Mouse (Mus musculus) hindbrain, embryonic 13.5 days (tissue): ENCODE data around the gene Ap4s1. TPM values are rescaled to one million over a fixed set of nuclear protein-coding genes. Genes with fewer than 3 reads are reported as not detected.

Experiments used
- ATAC-seq: fragments of 200-750 bp; cut with Nextera tagmentation; 2 replicates; pipeline ENCODE4 v1.8.0; 2017; ENCODE audit warnings: moderate TSS enrichment; ENCODE audit not compliant: low FRiP score
- H3K27ac ChIP-seq: fragments of 300-500 bp; sonication (generic); 2 replicates; pipeline ENCODE4 v1.5.1; 2015; ENCODE audit warnings: inconsistent platforms, mild to moderate bottlenecking, moderate library complexity
- H3K27me3 ChIP-seq: fragments of 300-500 bp; sonication (generic); 2 replicates; pipeline ENCODE4 v1.6.1; 2015; ENCODE audit warnings: mild to moderate bottlenecking, inconsistent platforms
- H3K36me3 ChIP-seq: fragments of 300-500 bp; sonication (generic); 2 replicates; pipeline ENCODE4 v1.6.1; 2015; ENCODE audit warnings: mild to moderate bottlenecking, inconsistent platforms
- H3K4me1 ChIP-seq: fragments of 300-500 bp; sonication (generic); replicated peaks from 2 replicates; pipeline ENCODE4 v1.6.1; 2015; ENCODE audit warnings: inconsistent platforms
- H3K4me2 ChIP-seq: fragments of 300-500 bp; sonication (generic); 2 replicates; pipeline ENCODE4 v1.6.1; 2015; ENCODE audit warnings: inconsistent platforms, mild to moderate bottlenecking, moderate library complexity
- H3K4me3 ChIP-seq: fragments of 300-500 bp; sonication (generic); 2 replicates; pipeline ENCODE4 v1.5.1; 2015; ENCODE audit warnings: mild to moderate bottlenecking, inconsistent platforms
- H3K9ac ChIP-seq: fragments of 300-500 bp; sonication (generic); 2 replicates; pipeline ENCODE4 v1.6.1; 2015; ENCODE audit warnings: mild to moderate bottlenecking, inconsistent platforms
- H3K9me3 ChIP-seq: fragments of 300-500 bp; sonication (generic); 2 replicates; pipeline ENCODE4 v1.6.1; 2016; ENCODE audit warnings: inconsistent platforms
- WGBS: fragments of 180-500 bp; shearing (Covaris S2); methylation state at CpG from one replicate; pipeline ENCODE4 v1.1.7; 2015; 5-methylcytosine and 5-hydroxymethylcytosine counted together
- polyA plus RNA-seq: library from polyadenylated mRNA; unstranded; fragments of >200 nt; fragmentation: Nextera tagmentation; extraction: Ambion mirVana; gene quantifications from 2 replicates; pipeline ENCODE4 v1.2.1, GENCODE M21; 2015

Ap4s1 gene
- polyA plus RNA-seq, 1 experiment from 2014 or later, result 56.2 TPM

DNA sequence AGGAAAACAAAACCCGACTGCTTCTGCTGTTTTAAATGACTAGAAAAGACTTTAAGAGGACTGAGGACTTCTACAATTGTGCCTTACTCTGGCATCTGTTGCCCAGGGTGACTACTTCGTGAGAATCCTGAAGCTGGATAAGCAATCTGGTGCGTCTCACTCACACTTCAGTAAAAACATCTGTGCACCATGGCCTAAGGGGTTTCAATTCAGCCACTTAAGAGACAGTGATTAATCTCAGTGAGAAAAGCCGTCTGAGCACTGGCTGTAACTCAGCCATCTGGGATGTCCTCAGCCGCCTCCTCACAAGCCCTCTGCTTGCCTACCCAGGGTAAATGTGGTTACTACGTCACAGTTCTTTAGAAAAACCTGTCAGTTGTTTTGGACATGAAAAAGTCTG, 54.1 kb downstream of the Ap4s1 start:
- peak; percentile 33; the same call in 1 of the 2 replicates for ATAC-seq
- Histone ChIP-seq H3K27me3 (no peaks in the 10 kb centered on the region), H3K4me2 (no peak overlapping the region), H3K36me3 (peaks cover 66% of the 10 kb centered on the region), H3K4me3 (no peak overlapping the region), H3K4me1 (no peaks in the 10 kb centered on the region), H3K9ac (no peak overlapping the region), H3K27ac (no peak overlapping the region), H3K9me3 (no peaks in the 10 kb centered on the region)
- 43% methylated on average over 6 of the region's 6 CpGs for WGBS

DNA sequence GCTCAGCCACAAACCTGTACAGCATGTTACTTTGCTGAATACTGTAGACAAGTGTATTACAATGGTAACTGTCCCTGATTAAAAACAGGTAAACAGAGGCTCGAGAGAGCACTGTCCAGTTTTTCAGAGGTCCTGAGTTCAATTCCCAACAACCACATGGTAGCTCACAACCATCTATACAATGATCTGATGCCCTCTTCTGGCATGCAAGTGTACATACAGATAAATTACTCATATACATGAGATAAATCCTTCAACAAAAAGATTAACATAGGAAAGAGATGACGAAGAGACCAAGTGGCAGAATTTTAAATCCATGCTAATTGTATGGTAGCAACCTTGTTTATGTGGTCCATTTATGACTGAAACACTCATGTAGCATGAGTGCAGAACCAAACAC, 56.5 kb downstream of the Ap4s1 start:
- no peak for ATAC-seq
- no peak overlapping the region for H3K9ac ChIP-seq
- no peak overlapping the region for H3K4me2 ChIP-seq
- H3K27me3 ChIP-seq, result no peaks in the 10 kb centered on the region
- 92% methylated on average over 2 of the region's 2 CpGs for WGBS
- no peaks in the 10 kb centered on the region for H3K9me3 ChIP-seq
- no peak overlapping the region for H3K4me3 ChIP-seq
- peaks cover 84% of the 10 kb centered on the region for H3K36me3 ChIP-seq
- no peaks in the 10 kb centered on the region for H3K4me1 ChIP-seq
- no peak overlapping the region for H3K27ac ChIP-seq

DNA sequence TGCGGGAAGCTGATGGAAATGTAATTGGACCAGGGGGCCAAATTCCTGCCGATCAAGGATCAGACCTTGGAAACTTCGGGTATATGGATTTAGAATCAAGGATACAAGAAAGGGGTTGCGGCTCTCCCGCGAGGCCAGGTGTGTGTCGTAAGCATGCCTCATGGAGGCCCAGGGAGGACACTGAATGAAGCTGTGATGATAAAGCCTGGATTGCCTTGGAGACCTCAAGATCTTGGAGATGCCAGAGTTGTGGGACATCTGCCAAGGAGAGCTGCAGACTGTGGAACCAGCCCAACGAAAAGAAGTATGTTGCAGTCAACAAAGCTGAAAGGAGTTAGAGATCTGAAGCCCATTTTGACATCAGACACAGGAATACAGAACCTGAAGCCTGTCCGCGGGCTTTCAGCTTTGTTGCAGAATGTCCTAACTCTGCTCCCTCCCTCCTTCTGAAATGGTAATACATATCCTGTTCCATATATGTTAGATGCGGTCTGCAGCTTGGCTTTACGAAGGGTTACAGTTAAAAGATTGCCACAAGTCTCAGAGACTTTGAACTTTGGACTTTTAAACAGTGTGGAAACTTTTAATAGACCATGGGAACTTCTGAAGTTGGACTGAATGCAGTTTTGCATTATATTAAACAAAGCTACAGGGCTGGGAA, 65.2 kb downstream of the Ap4s1 start:
- Histone ChIP-seq H3K27ac (no peak overlapping the region), H3K4me2 (no peak overlapping the region), H3K27me3 (no peaks in the 10 kb centered on the region), H3K4me3 (no peak overlapping the region), H3K9me3 (no peaks in the 10 kb centered on the region), H3K9ac (no peak overlapping the region), H3K4me1 (no peaks in the 10 kb centered on the region), H3K36me3 (peaks cover 78% of the 10 kb centered on the region)
- 97% methylated on average over 12 of the region's 12 CpGs for WGBS
- ATAC-seq, result no peak

DNA sequence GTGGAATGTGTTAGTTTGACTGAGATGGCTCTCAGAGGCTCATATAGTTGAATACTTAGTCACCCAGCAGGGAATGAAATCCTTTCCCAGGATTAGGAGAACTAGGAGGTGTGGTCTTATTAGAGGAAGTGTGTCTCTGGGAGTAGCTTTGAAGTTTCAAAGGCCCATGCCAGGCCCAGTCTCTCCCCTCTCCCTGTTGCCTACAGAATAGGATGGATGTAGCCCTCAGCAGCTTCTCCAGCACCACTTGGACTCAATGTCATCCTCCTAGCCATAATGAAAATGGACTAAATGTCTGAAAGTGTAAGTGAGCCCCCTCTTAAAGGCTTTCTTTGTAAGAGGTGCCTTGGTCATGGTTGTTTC, 65.7 kb downstream of the Ap4s1 start:
- Histone ChIP-seq H3K27me3 (no peaks in the 10 kb centered on the region), H3K36me3 (peaks cover 75% of the 10 kb centered on the region)

DNA sequence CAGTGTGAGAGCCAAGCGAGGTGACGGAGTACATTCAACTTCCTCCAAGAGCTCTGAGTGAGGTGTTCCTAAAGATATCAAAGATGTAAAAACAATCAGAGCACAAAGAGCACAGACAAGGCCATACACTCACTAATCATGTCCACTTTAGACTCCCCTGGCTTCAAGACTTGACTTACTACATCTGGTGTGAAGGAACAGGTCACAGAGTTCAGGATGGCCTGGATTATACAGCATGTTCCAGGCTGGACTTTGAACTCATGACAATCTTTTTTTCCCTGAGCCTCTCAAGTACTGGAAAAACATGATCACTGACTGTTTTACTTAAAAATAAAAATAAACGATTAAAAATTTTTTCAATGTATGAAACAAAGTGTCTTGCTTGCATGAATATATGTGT, 68.5 kb downstream of the Ap4s1 start:
- Histone ChIP-seq H3K4me1 (no peaks in the 10 kb centered on the region), H3K9ac (no peak overlapping the region), H3K9me3 (no peaks in the 10 kb centered on the region), H3K27ac (no peak overlapping the region), H3K4me2 (no peak overlapping the region), H3K27me3 (no peaks in the 10 kb centered on the region), H3K36me3 (peaks cover 78% of the 10 kb centered on the region), H3K4me3 (no peak overlapping the region)
- no peak for ATAC-seq
- 97% methylated on average over 3 of the region's 3 CpGs for WGBS

More for the DNA sequence above, 65.7 kb downstream of the Ap4s1 start:
- H3K9ac ChIP-seq, result no peak overlapping the region
- H3K27ac ChIP-seq, result no peak overlapping the region
- no peaks in the 10 kb centered on the region for H3K4me1 ChIP-seq
- no peak for ATAC-seq
- H3K9me3 ChIP-seq, result no peaks in the 10 kb centered on the region
- H3K4me2 ChIP-seq, result no peak overlapping the region
- H3K4me3 ChIP-seq, result no peak overlapping the region

DNA sequence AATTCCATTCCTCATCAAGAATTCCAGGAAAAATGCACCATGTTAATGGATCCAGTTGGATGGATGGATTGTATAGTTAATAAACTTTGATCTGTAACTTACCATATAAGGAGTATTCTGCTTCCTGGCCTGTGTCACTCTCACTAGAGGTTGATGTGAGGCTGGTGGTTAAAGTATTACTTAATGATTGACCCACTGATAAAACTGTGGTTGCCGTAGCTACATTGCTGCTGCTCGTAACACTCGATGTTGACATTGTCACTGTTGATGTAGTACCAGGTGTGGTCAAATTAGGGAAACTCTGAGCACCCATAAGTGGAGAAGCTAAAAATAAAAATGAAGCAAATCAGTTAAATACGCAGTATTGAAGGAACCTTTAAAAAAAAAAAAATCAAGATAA, 76.6 kb downstream of the Ap4s1 start:
- Histone ChIP-seq H3K4me3 (no peak overlapping the region), H3K9ac (no peak overlapping the region), H3K27ac (no peak overlapping the region), H3K4me1 (no peaks in the 10 kb centered on the region), H3K36me3 (peaks cover 58% of the 10 kb centered on the region), H3K9me3 (no peaks in the 10 kb centered on the region), H3K4me2 (no peak overlapping the region), H3K27me3 (no peaks in the 10 kb centered on the region)
- 95% methylated on average over 4 of the region's 4 CpGs for WGBS
- ATAC-seq, result no peak

DNA sequence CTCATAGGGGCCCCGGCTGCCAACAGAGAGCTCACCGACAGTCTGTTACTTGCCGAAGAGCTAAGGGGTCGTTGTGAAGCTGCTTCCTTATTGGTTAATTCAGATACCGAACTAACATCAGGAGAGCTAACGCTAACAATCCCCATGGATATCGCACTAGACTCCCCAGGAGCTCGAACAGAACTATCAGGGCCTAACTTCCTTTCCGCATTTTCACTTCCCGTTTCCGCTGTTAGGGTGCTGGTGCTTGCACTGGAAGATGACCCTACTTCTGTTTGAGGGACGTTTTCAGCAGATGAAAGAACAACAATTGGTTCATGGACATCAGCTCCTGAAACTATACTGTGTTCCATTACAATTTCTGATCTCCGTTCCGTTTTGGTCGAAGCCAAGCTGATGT, 77.9 kb downstream of the Ap4s1 start:
- 96% methylated on average over 15 of the region's 15 CpGs for WGBS
- H3K4me3 ChIP-seq, result no peak overlapping the region

DNA sequence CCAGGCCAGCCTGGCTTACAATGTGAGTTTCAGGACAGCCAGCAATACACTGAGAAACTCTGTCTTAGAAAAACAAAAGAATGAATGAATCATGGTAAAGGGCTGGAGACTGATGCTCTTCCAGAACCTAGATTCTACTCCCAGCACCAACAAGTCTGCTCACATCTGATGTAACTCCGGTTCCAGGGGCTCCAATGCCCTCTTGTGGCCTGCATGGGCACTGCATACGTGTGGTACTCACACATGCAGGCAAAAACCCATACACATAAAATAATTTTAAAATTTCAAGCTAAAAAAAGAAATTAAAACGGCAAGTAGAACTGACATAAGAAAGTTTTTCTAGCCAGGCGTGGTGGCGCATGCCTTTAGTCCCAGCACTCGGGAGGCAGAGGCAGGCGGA, 94.0 kb downstream of the Ap4s1 start:
- no peaks in the 10 kb centered on the region for H3K4me1 ChIP-seq
- H3K4me3 ChIP-seq, result no peak overlapping the region
- H3K27me3 ChIP-seq, result no peaks in the 10 kb centered on the region
- 92% methylated on average over 7 of the region's 7 CpGs for WGBS
- H3K9me3 ChIP-seq, result no peaks in the 10 kb centered on the region
- H3K9ac ChIP-seq, result no peak overlapping the region
- peaks cover 75% of the 10 kb centered on the region for H3K36me3 ChIP-seq
- H3K4me2 ChIP-seq, result no peak overlapping the region
- no peak overlapping the region for H3K27ac ChIP-seq
- no peak for ATAC-seq

More for the DNA sequence above, 77.9 kb downstream of the Ap4s1 start:
- H3K9me3 ChIP-seq, result no peaks in the 10 kb centered on the region
- no peak overlapping the region for H3K27ac ChIP-seq
- no peak overlapping the region for H3K4me2 ChIP-seq
- H3K36me3 ChIP-seq, result peaks cover 52% of the 10 kb centered on the region
- H3K27me3 ChIP-seq, result no peaks in the 10 kb centered on the region
- no peak overlapping the region for H3K9ac ChIP-seq
- H3K4me1 ChIP-seq, result no peaks in the 10 kb centered on the region
- no peak for ATAC-seq

Other genes starting within 250 kb of the Ap4s1 start
- 14.1 and 15.8 TPM in 2 replicates for gene Coch, start 97.7 kb upstream of the Ap4s1 start, polyA plus RNA-seq
- gene Strn3, start 864 bp downstream of the Ap4s1 start, polyA plus RNA-seq, result 40.4 and 40.5 TPM in 2 replicates
- 36.8 and 38.9 TPM in 2 replicates for gene Hectd1, start 138.5 kb downstream of the Ap4s1 start, polyA plus RNA-seq